Mouse (Mus musculus) hindbrain, embryonic 13.5 days (tissue): ENCODE data around the gene Gal3st2. TPM values are rescaled to one million over a fixed set of nuclear protein-coding genes. Genes with fewer than 3 reads are reported as not detected.

Source experiments
- polyA plus RNA-seq: library from polyadenylated mRNA; unstranded; fragments of >200 nt; fragmentation: Nextera tagmentation; extraction: Ambion mirVana; gene quantifications from 2 replicates; pipeline ENCODE4 v1.2.1, GENCODE M21; 2015

Gal3st2 gene
- polyA plus RNA-seq, 1 experiment from 2014 or later, result not detected

Other genes with a start within 250 kb of the Gal3st2 start
- gene Stk25, start 202.6 kb upstream of the Gal3st2 start, polyA plus RNA-seq, result 307 and 330 TPM in 2 replicates
- 74.8 and 76.7 TPM in 2 replicates for gene Bok, start 175.6 kb upstream of the Gal3st2 start, polyA plus RNA-seq
- 107 and 112 TPM in 2 replicates for gene Atg4b, start 109.8 kb upstream of the Gal3st2 start, polyA plus RNA-seq
- 41.3 and 43.4 TPM in 2 replicates for gene Thap4, start 106.4 kb upstream of the Gal3st2 start, polyA plus RNA-seq
- gene Dtymk, start 59.4 kb upstream of the Gal3st2 start, polyA plus RNA-seq, result 157 and 161 TPM in 2 replicates
- gene Ing5, start 57.3 kb upstream of the Gal3st2 start, polyA plus RNA-seq, result 9.4 and 10.5 TPM in 2 replicates
- gene D2hgdh, start 36.4 kb upstream of the Gal3st2 start, polyA plus RNA-seq, result 16.4 and 19.3 TPM in 2 replicates
- gene Gal3st2b, start 57.0 kb downstream of the Gal3st2 start, polyA plus RNA-seq, result not detected in 2 replicates
- not detected in 2 replicates for gene Gal3st2c, start 129.2 kb downstream of the Gal3st2 start, polyA plus RNA-seq
- gene Neu4, start 159.1 kb downstream of the Gal3st2 start, polyA plus RNA-seq, result not detected in 2 replicates
- not detected in 2 replicates for gene Pdcd1, start 191.2 kb downstream of the Gal3st2 start, polyA plus RNA-seq